Mouse (Mus musculus) layer of hippocampus, adult 9-11 months (tissue): ENCODE measurements around the gene N4bp1.

Experiments
- DNase-seq: peaks from one replicate; pipeline ENCODE4 v3.0.0; 2022

The N4bp1 gene

GRCm38 (mm10) chr8:86894194-86894761 lies 9.2 kb upstream of the N4bp1 start:
- no peak for DNase-seq

- no peak for DNase-seq
These were observed 8.5 kb upstream of the N4bp1 start for GRCm38 (mm10) chr8:86893554-86893953.

- DNase-seq: no peak
These were observed 6.5 kb upstream of the N4bp1 start for GRCm38 (mm10) chr8:86891533-86891932.

GRCm38 (mm10) chr8:86888058-86888939 lies 3.2 kb upstream of the N4bp1 start:
- peak; percentile 62 for DNase-seq

- no peak for DNase-seq
These were observed 991 bp downstream of the N4bp1 start for GRCm38 (mm10) chr8:86884067-86884466.

- no peak for DNase-seq
These were observed 2.2 kb downstream of the N4bp1 start for GRCm38 (mm10) chr8:86882568-86883478.

- DNase-seq: no peak
These were observed 3.1 kb downstream of the N4bp1 start for GRCm38 (mm10) chr8:86881951-86882350.

- no peak for DNase-seq
These were observed 3.9 kb downstream of the N4bp1 start for GRCm38 (mm10) chr8:86881068-86881609.

GRCm38 (mm10) chr8:86876831-86877230 lies 8.2 kb downstream of the N4bp1 start:
- DNase-seq: no peak

- no peak for DNase-seq
These were observed 11.0 kb downstream of the N4bp1 start for GRCm38 (mm10) chr8:86874055-86874454.

GRCm38 (mm10) chr8:86873151-86873550 lies 11.9 kb downstream of the N4bp1 start:
- peak; percentile 65 for DNase-seq

GRCm38 (mm10) chr8:86872097-86872815 lies 12.8 kb downstream of the N4bp1 start:
- DNase-seq: no peak

- no peak for DNase-seq
These were observed 13.6 kb downstream of the N4bp1 start for GRCm38 (mm10) chr8:86871421-86871820.

GRCm38 (mm10) chr8:86870771-86871170 lies 14.3 kb downstream of the N4bp1 start:
- DNase-seq: no peak

- no peak for DNase-seq
These were observed 17.0 kb downstream of the N4bp1 start for GRCm38 (mm10) chr8:86868041-86868440.

GRCm38 (mm10) chr8:86864764-86865163 lies 20.3 kb downstream of the N4bp1 start:
- DNase-seq: no peak

GRCm38 (mm10) chr8:86862837-86863236 lies 22.2 kb downstream of the N4bp1 start:
- DNase-seq: no peak

- no peak for DNase-seq
These were observed 22.8 kb downstream of the N4bp1 start for GRCm38 (mm10) chr8:86862155-86862816.

- no peak for DNase-seq
These were observed 23.5 kb downstream of the N4bp1 start for GRCm38 (mm10) chr8:86861516-86861915.

GRCm38 (mm10) chr8:86856248-86856647 lies 28.8 kb downstream of the N4bp1 start:
- DNase-seq: no peak

- DNase-seq: no peak
These were observed 30.4 kb downstream of the N4bp1 start for GRCm38 (mm10) chr8:86854686-86855085.

- DNase-seq: no peak
These were observed 31.1 kb downstream of the N4bp1 start for GRCm38 (mm10) chr8:86853989-86854373.
